Mouse (Mus musculus) olfactory bulb, adult 2 months (tissue): ENCODE measurements around the gene Ptger1. TPM values are rescaled to one million over a fixed set of nuclear protein-coding genes. Genes with fewer than 3 reads are reported as not detected.

Experiments used
- H3K27ac ChIP-seq: fragments of 200-500 bp; 2 replicates; pipeline ENCODE4 v1.5.1; 2012; ENCODE audit warnings: low read depth, low read length; ENCODE audit not compliant: insufficient read depth
- H3K4me1 ChIP-seq: fragments of 200-500 bp; 2 replicates; pipeline ENCODE4 v1.6.1; 2012; ENCODE audit warnings: low read length; ENCODE audit not compliant: control insufficient read depth, insufficient read depth
- H3K4me3 ChIP-seq: fragments of 200-500 bp; 2 replicates; pipeline ENCODE4 v1.5.1; 2012; ENCODE audit warnings: mild to moderate bottlenecking, low read depth, low read length, moderate library complexity; ENCODE audit not compliant: insufficient read depth
- CTCF ChIP-seq: fragments of 200-500 bp; IDR thresholded peaks from 2 replicates; pipeline ENCODE4 v1.5.1; 2012; ENCODE audit warnings: low read depth, mild to moderate bottlenecking, low read length, moderate library complexity; ENCODE audit not compliant: insufficient read depth
- POLR2A ChIP-seq: fragments of 200-500 bp; IDR thresholded peaks from 2 replicates; pipeline ENCODE4 v1.6.1; 2012; ENCODE audit warnings: mild to moderate bottlenecking, low read depth, low read length, moderate library complexity; ENCODE audit not compliant: insufficient read depth
- WGBS: fragments of 180-500 bp; shearing (Covaris S2); methylation state at CpG from one replicate; pipeline ENCODE4 v1.1.7; 2018; 5-methylcytosine and 5-hydroxymethylcytosine counted together
- polyA plus RNA-seq: library from polyadenylated mRNA; stranded (reverse); fragments of >200 nt; gene quantifications from 2 replicates; pipeline ENCODE4 v1.2.4, GENCODE M21; 2012; ENCODE audit warnings: low replicate concordance; ENCODE audit not compliant: missing spikeins, insufficient read depth, insufficient read length

Ptger1 gene
- polyA plus RNA-seq, 1 experiment, result not detected

DNA sequence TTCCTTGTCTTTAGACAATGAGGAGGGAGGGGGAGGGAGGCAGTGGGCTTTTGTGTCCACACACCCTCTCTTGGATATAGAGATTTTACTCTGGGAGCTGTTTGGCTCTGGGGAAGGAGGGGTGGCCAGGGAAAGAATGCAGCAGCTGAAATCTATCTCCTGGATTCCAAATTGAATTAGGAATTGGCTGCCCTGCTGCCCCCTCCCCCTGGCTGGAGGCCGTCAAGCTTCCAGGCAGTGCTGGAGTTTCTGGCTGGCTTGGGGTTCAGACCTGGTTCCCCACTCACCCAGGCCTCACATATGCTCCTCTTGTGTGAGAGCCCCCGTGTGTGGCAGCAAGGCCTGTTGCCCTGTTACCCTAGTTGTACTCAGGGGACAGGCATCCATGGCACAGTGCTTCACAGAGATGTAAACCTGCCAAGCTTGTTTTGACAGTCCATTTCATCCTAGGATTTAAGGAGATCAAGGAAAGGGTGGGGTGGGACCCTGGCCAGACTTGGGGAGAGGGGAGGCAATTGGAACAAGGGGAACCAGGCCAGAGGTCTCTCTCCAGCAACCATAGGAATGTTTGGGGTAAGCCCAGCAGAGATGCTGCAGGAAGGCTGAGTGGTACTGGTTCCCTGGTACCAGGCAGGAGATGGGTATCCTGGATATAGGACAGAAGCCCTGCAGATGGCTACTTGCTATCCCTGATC, 1.4 kb upstream of the Ptger1 start:
- Histone ChIP-seq H3K4me3 (no peak overlapping the region), H3K4me1 (peaks cover 46% of the 10 kb centered on the region), H3K27ac (no peak overlapping the region)
- WGBS, result 31% methylated on average over 2 of the region's 2 CpGs
- TF ChIP-seq POLR2A (no peak), CTCF (no peak)

DNA sequence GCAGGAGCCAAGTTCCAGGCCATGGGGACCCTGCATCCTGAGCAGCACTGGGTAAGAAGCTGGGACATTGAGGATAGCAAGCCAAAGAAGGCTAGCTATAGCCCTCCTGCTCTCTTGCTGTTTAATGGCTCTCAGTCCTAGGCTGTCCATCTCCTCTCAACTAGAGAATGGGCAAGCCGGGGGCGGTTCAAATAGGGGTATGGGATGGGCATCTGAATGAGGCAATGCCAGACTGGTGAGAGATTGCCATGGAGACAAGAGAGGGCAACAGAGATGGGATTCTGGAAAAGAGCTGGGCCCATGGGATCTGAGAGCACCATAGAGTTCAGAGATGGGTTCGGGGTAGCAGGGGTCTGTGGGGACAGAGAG, 372 bp downstream of the Ptger1 start:
- peaks cover 33% of the 10 kb centered on the region for H3K4me1 ChIP-seq
- WGBS, result 54% methylated on average over 3 of the region's 3 CpGs
- no peak overlapping the region for H3K4me3 ChIP-seq
- TF ChIP-seq CTCF (no peak), POLR2A (no peak)
- H3K27ac ChIP-seq, result no peak overlapping the region

GRCm38 (mm10) chr8:83667526-83667925, 1.0 kb downstream of the Ptger1 start:
- peaks cover 26% of the 10 kb centered on the region for H3K4me1 ChIP-seq
- no peak overlapping the region for H3K4me3 ChIP-seq
- no peak overlapping the region for H3K27ac ChIP-seq
- WGBS, result 89% methylated on average over 10 of the region's 10 CpGs
- TF ChIP-seq CTCF (no peak), POLR2A (no peak)

- Histone ChIP-seq H3K27ac (no peak overlapping the region), H3K4me1 (peaks cover 22% of the 10 kb centered on the region), H3K4me3 (peak overlapping the region; percentile 36)
- 30% methylated on average over 80 of the region's 80 CpGs for WGBS
- TF ChIP-seq POLR2A (no peak), CTCF (peak; percentile 55; the same call in 1 of the 2 replicates)
These were observed 1.8 kb downstream of the Ptger1 start for GRCm38 (mm10) chr8:83668010-83668916.

DNA sequence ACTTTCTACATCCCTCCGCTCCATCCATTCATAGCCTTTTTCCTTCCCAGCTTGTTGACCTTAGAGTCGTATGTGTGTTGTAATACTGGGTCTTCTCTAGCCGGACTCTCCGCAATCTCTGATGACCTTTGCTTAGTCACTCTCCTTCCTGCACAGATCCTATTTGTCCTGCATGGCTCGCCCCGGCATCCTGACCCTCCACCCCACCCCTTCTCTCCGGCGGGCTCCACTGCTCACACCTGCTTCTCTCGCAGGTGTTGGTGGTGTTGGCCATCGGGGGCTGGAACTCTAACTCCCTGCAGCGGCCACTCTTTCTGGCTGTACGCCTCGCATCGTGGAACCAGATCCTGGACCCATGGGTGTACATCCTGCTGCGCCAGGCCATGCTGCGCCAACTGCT, 2.5 kb downstream of the Ptger1 start:
- H3K4me1 ChIP-seq, result peaks cover 22% of the 10 kb centered on the region
- TF ChIP-seq CTCF, result no peak
- TF ChIP-seq POLR2A, result no peak
- H3K27ac ChIP-seq, result no peak overlapping the region
- WGBS, result 82% methylated on average over 16 of the region's 16 CpGs
- no peak overlapping the region for H3K4me3 ChIP-seq

GRCm38 (mm10) chr8:83672936-83673335, 6.5 kb downstream of the Ptger1 start:
- 75% methylated on average over 5 of the region's 5 CpGs for WGBS
- peaks cover 6% of the 10 kb centered on the region for H3K4me1 ChIP-seq
- TF ChIP-seq POLR2A, result no peak
- TF ChIP-seq CTCF, result no peak

DNA sequence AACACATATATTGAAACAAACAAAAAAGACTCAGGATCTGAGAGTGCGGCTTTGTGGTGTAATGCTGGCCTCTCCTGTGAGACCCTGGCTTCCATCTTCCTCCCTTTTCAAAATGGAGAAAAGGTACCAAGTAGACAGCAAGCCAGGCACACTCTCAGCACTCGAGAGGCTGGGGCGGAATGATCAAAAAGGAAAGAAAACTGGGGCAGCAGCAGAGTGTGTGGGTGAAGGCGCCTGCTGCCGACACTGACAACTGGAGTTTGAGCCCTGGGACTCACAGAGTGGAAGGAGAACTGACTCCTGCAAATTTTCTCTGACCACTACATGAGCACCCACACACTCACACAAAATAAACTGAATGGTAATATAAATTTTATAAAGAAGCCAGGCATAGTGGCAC, 8.0 kb downstream of the Ptger1 start:
- TF ChIP-seq CTCF, result no peak
- WGBS, result 70% methylated on average over 5 of the region's 5 CpGs
- Histone ChIP-seq H3K4me1 (no peaks in the 10 kb centered on the region), H3K27ac (no peak overlapping the region), H3K4me3 (no peak overlapping the region)

More at GRCm38 (mm10) chr8:83672936-83673335, 6.5 kb downstream of the Ptger1 start:
- Histone ChIP-seq H3K4me3 (no peak overlapping the region), H3K27ac (no peak overlapping the region)

DNA sequence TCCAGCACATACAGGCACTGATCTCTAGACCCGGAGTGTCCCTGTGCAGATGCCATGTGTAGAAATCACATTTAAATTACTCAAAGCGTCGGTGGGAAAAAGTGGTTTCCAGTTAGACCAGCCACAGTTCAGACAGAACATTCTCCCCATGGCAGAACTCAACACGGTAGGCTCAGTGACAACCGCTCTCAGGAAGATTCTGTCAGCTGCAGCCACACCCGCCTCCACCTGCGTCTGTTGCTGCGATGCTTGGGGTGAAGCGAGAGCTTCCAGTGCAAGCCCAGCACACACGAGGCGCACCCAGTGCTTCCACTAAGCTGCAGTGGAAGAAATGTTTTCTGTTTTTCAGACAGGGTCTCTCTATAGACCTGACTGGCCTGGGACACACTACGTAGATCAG, 13.4 kb downstream of the Ptger1 start:
- TF ChIP-seq POLR2A, result no peak
- TF ChIP-seq CTCF, result no peak
- Histone ChIP-seq H3K4me1 (no peaks in the 10 kb centered on the region), H3K4me3 (no peak overlapping the region), H3K27ac (no peak overlapping the region)
- 92% methylated on average over 12 of the region's 12 CpGs for WGBS

GRCm38 (mm10) chr8:83680603-83681002, 14.1 kb downstream of the Ptger1 start:
- TF ChIP-seq CTCF (no peak), POLR2A (no peak)
- no peak overlapping the region for H3K4me3 ChIP-seq
- 78% methylated on average over 5 of the region's 5 CpGs for WGBS
- no peaks in the 10 kb centered on the region for H3K4me1 ChIP-seq
- H3K27ac ChIP-seq, result no peak overlapping the region

- H3K4me3 ChIP-seq, result no peak overlapping the region
- 52% methylated on average over 6 of the region's 6 CpGs for WGBS
- H3K27ac ChIP-seq, result no peak overlapping the region
- no peaks in the 10 kb centered on the region for H3K4me1 ChIP-seq
- TF ChIP-seq POLR2A (no peak), CTCF (no peak)
These were observed 14.6 kb downstream of the Ptger1 start for GRCm38 (mm10) chr8:83681099-83681498.
